Mouse (Mus musculus) ES-E14 (cell line): ENCODE measurements at regions not wholly inside any gene's neighbourhood (a gene's known extent, or its start where the extent isn't known, plus 50 kb on each side); places are given as distances from the start of the nearest gene placed in this dataset.

Source experiments
- MAFK ChIP-seq: IDR thresholded peaks from 2 replicates; pipeline ENCODE4 v1.6.1; 2014; ENCODE audit warnings: mild to moderate bottlenecking, low read depth, low read length, inconsistent platforms; ENCODE audit not compliant: insufficient read depth
- ZC3H11A ChIP-seq: IDR thresholded peaks from 2 replicates; pipeline ENCODE4 v1.6.1; 2012; ENCODE audit warnings: low read depth, mild to moderate bottlenecking, inconsistent platforms, low read length, borderline replicate concordance
- ZNF384 ChIP-seq: IDR thresholded peaks from 2 replicates; pipeline ENCODE4 v1.6.1; 2012; ENCODE audit warnings: low read depth, low read length, inconsistent platforms

DNA sequence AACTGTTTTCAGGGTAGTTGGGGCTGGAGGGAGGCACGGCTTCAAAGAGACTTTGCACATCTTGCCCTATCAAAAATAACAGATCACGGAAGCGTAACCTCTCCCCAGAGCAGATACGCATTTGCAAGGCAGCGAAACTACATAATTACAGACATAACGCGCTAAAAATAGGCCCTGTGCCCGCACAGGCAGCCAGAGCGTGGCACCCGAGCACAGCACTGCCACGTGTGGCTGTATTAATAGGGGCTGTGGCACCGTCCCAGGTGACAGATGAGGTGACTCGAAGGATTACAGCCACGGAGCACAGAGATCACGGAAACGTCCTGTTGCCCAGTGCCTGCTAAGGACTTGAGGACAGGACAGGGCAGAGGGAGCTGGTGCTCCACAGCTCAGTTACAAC lies 95.0 kb downstream of the Sall1 start:
- TF ChIP-seq MAFK, result no peak
- TF ChIP-seq ZNF384, result no peak
- TF ChIP-seq ZC3H11A, result no peak
